Mouse (Mus musculus) hindlimb bud, embryonic 11.5 days (tissue): ENCODE measurements around the gene Bsg.

Experiments
- DNase-seq: peaks from one replicate; pipeline ENCODE4 v3.0.0-alpha.2; 2012; ENCODE audit warnings: low read depth, low spot score; ENCODE audit errors: extremely low spot score

Gene Bsg

GRCm38 (mm10) chr10:79704065-79704969 is at the start of gene Bsg:
Gene Bsg (plus strand): TSS chr10:79704491.
- peak; percentile 91 for DNase-seq

GRCm38 (mm10) chr10:79654946-79655395 is 49.3 kb upstream of the Bsg start:
- peak; percentile 58 for DNase-seq

- no peak for DNase-seq
These were observed 45.5 kb upstream of the Bsg start for GRCm38 (mm10) chr10:79658829-79659228.

GRCm38 (mm10) chr10:79660298-79660697 is 44.0 kb upstream of the Bsg start:
- DNase-seq, result no peak

GRCm38 (mm10) chr10:79661861-79662260 is 42.4 kb upstream of the Bsg start:
- no peak for DNase-seq

- DNase-seq, result peak; percentile 26
These were observed 40.1 kb upstream of the Bsg start, which contains the start of gene Madcam1 for GRCm38 (mm10) chr10:79664131-79664665. Gene Madcam1 (plus strand): TSS chr10:79664559.

- no peak for DNase-seq
These were observed 39.2 kb upstream of the Bsg start for GRCm38 (mm10) chr10:79665051-79665450.

GRCm38 (mm10) chr10:79666493-79666892 is 37.8 kb upstream of the Bsg start:
- no peak for DNase-seq

GRCm38 (mm10) chr10:79668076-79668475 is 36.2 kb upstream of the Bsg start:
- no peak for DNase-seq

GRCm38 (mm10) chr10:79668771-79669575 is 35.3 kb upstream of the Bsg start, which contains the start of gene Tpgs1:
Gene Tpgs1 (plus strand): TSS chr10:79669369.
- peak; percentile 86 for DNase-seq

- DNase-seq, result peak; percentile 46
These were observed 34.7 kb upstream of the Bsg start for GRCm38 (mm10) chr10:79669576-79670057.

GRCm38 (mm10) chr10:79670071-79670888 is 34.0 kb upstream of the Bsg start:
- no peak for DNase-seq

GRCm38 (mm10) chr10:79671396-79672087 is 32.7 kb upstream of the Bsg start:
- no peak for DNase-seq

- DNase-seq, result no peak
These were observed 32.2 kb upstream of the Bsg start for GRCm38 (mm10) chr10:79672088-79672455.

GRCm38 (mm10) chr10:79673054-79673453 is 31.2 kb upstream of the Bsg start:
- DNase-seq, result no peak

- DNase-seq, result no peak
These were observed 28.8 kb upstream of the Bsg start for GRCm38 (mm10) chr10:79675346-79676035.

- no peak for DNase-seq
These were observed 23.4 kb upstream of the Bsg start for GRCm38 (mm10) chr10:79680606-79681495.

- no peak for DNase-seq
These were observed 22.6 kb upstream of the Bsg start, which contains the start of gene Cdc34 for GRCm38 (mm10) chr10:79681591-79682245. Gene Cdc34 (plus strand): TSS chr10:79682195.
